In the genomic region with DNA sequence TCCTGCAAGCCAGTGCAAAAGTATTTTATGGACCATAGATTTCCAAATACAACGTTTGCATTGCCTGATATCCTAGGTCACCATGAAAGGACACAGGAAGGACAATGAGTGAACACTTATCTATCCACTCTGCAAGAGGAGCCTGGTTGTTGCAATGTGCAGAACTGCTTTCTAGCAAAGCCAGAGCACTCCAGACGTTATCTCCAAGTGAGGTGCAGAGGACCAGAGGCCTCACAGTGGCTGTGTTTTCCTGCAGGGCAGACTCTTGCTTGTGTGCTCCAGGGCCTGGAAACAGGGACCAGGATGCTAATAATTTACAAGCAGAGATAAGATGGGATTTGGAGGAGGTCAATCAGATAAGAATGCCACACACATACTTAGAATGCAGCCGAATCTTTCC, we compare ENCODE assay signal across 26 mouse cellular contexts.
DNase-seq lines count a peak whose midpoint lies in the region; ATAC-seq lines count a peak whose summit lies in the region.
"Had no signal": no experiment of that assay in that cellular context is flagged by ENCODE, and none has a peak within 500 bp of the region (broad histone marks: within the 10 kb centered on the region; RNA-seq: fewer than 3 reads in every experiment).

No protein-coding gene starts in this region.

- no peaks in the 10 kb centered on the region for H3K27me3 ChIP-seq in heart, embryonic 13.5 days (replicated peaks)
- no peaks in the 10 kb centered on the region for H3K27me3 ChIP-seq in megakaryocyte, embryonic 14.5 days (replicated peaks)
- H3K27me3 ChIP-seq in intestine, embryonic 16.5 days (replicated peaks; ENCODE audit: control insufficient read depth, insufficient read depth, low read length) = no peaks in the 10 kb centered on the region
- H3K27me3 ChIP-seq: embryonic facial prominence, embryonic 15.5 days; forebrain, embryonic 12.5 days; hindbrain, embryonic 13.5 days; liver, embryonic 12.5 days; neural tube, embryonic 12.5 days had no signal

- DNase-seq in heart, adult 8-10 months (ENCODE audit: low spot score) = no peak
- peak; percentile 78 for DNase-seq in yolk sac, embryonic 10.5 days (ENCODE audit: low spot score)
- no peak for DNase-seq in natural killer cell, adult 2 months (ENCODE audit: low spot score in 2 of 2)
- DNase-seq: adrenal gland, adult 8-10 months; B cell, adult 2 months; cerebellum, adult 2 months; forebrain, postnatal 0 days; kidney, adult 8-10 months; kidney, postnatal 4 days; liver, postnatal 0 days; lung, postnatal 36 days; right cerebral cortex, postnatal 4 days; thymus, adult 2 months; thymus, postnatal 36 days had no signal

- no peak for ATAC-seq in heart, embryonic 13.5 days (ENCODE audit: extremely low read depth, insufficient number of reproducible peaks, low FRiP score, low TSS enrichment)
- ATAC-seq in megakaryocyte, adult 5-6 weeks (ENCODE audit: poor library complexity, severe bottlenecking) = no peak
- peak; percentile 41; the same call in 1 of the 2 replicates for ATAC-seq in intestine, embryonic 16.5 days
- ATAC-seq: forebrain, postnatal 0 days; liver, embryonic 12.5 days; midbrain, embryonic 16.5 days had no signal

- no peak overlapping the region for H3K4me3 ChIP-seq in heart, embryonic 13.5 days
- peak overlapping the region; percentile 86 for H3K4me3 ChIP-seq in megakaryocyte, embryonic 14.5 days (replicated peaks)
- no peak overlapping the region for H3K4me3 ChIP-seq in intestine, embryonic 16.5 days (ENCODE audit: low read length)
- H3K4me3 ChIP-seq: embryonic facial prominence, embryonic 10.5 days; embryonic facial prominence, embryonic 15.5 days; forebrain, embryonic 12.5 days; hindbrain, embryonic 13.5 days; liver, embryonic 12.5 days; neural tube, embryonic 12.5 days had no signal

- H3K4me1 ChIP-seq in heart, embryonic 13.5 days = peaks cover 40% of the 10 kb centered on the region
- H3K4me1 ChIP-seq in megakaryocyte, embryonic 14.5 days = peaks cover 86% of the 10 kb centered on the region
- H3K4me1 ChIP-seq in intestine, embryonic 16.5 days (ENCODE audit: control insufficient read depth, insufficient read depth, low read length) = peaks cover 16% of the 10 kb centered on the region
- H3K4me1 ChIP-seq: forebrain, embryonic 12.5 days; hindbrain, embryonic 13.5 days had no signal

- no peaks in the 10 kb centered on the region for H3K36me3 ChIP-seq in heart, embryonic 13.5 days
- peaks cover 15% of the 10 kb centered on the region for H3K36me3 ChIP-seq in megakaryocyte, embryonic 14.5 days (replicated peaks; ENCODE audit: low read length)
- no peaks in the 10 kb centered on the region for H3K36me3 ChIP-seq in intestine, embryonic 16.5 days (ENCODE audit: control insufficient read depth, insufficient read depth, low read length)
- H3K36me3 ChIP-seq: embryonic facial prominence, embryonic 10.5 days; embryonic facial prominence, embryonic 15.5 days; forebrain, embryonic 12.5 days; hindbrain, embryonic 13.5 days; liver, embryonic 12.5 days; neural tube, embryonic 12.5 days had no signal

- WGBS in heart, embryonic 13.5 days = 6% methylated on average over 3 of the region's 3 CpGs
- WGBS in intestine, embryonic 16.5 days = 25% methylated on average over 3 of the region's 3 CpGs

- H3K9ac ChIP-seq in heart, embryonic 13.5 days = no peak overlapping the region
- no peak overlapping the region for H3K9ac ChIP-seq in intestine, embryonic 16.5 days (ENCODE audit: low read depth, low read length)
- H3K9ac ChIP-seq: embryonic facial prominence, embryonic 15.5 days; forebrain, embryonic 12.5 days; forebrain, postnatal 0 days; hindbrain, embryonic 13.5 days; liver, embryonic 12.5 days; liver, postnatal 0 days; neural tube, embryonic 12.5 days had no signal

- peak overlapping the region; percentile 82 for H3K27ac ChIP-seq in heart, embryonic 13.5 days (replicated peaks)
- H3K27ac ChIP-seq in intestine, embryonic 16.5 days (ENCODE audit: low read length) = 0 out of 2 replicates have a peak overlapping the region, but pooled peaks have one; percentile 67
- H3K27ac ChIP-seq: embryonic facial prominence, embryonic 10.5 days; embryonic facial prominence, embryonic 15.5 days; forebrain, embryonic 12.5 days; hindbrain, embryonic 13.5 days; kidney, postnatal 0 days; liver, embryonic 12.5 days; neural tube, embryonic 12.5 days had no signal

- H3K9me3 ChIP-seq in heart, embryonic 13.5 days = no peaks in the 10 kb centered on the region; the same call in 1 of the 2 replicates
- no peaks in the 10 kb centered on the region for H3K9me3 ChIP-seq in megakaryocyte, embryonic 14.5 days
- H3K9me3 ChIP-seq in intestine, embryonic 16.5 days (ENCODE audit: control insufficient read depth, low read length) = no peaks in the 10 kb centered on the region
- H3K9me3 ChIP-seq: embryonic facial prominence, embryonic 10.5 days; embryonic facial prominence, embryonic 15.5 days; forebrain, embryonic 12.5 days; hindbrain, embryonic 13.5 days; neural tube, embryonic 12.5 days had no signal

- no peak overlapping the region for H3K4me2 ChIP-seq in heart, embryonic 13.5 days
- no peak overlapping the region for H3K4me2 ChIP-seq in intestine, embryonic 16.5 days (ENCODE audit: low read depth, low read length)
- H3K4me2 ChIP-seq: forebrain, embryonic 12.5 days; hindbrain, embryonic 13.5 days had no signal
